Mouse (Mus musculus) liver, postnatal 0 days (tissue): ENCODE data around the gene Ipo9.

Source experiments
- CTCF ChIP-seq: sonication (generic); IDR thresholded peaks from 2 replicates; pipeline ENCODE4 v1.5.1; 2016; ENCODE audit warnings: antibody characterized with exemption, low read depth
- EP300 ChIP-seq: IDR thresholded peaks from 2 replicates; pipeline ENCODE4 v1.6.1; 2016; ENCODE audit warnings: antibody characterized with exemption, low read depth, mild to moderate bottlenecking

GRCm38 (mm10) chr1:135346891-135347290 lies 83.4 kb downstream of the Ipo9 start:
- TF ChIP-seq CTCF: no peak
- no peak for TF ChIP-seq EP300
